Mouse (Mus musculus): ENCODE results near the gene 5330417C22Rik.

- no peak for TF ChIP-seq CTCF (IDR thresholded peaks at IDR 0.05; ENCODE audit: low read depth)
- no peak for TF ChIP-seq EP300 (IDR thresholded peaks at IDR 0.05; ENCODE audit: low read depth)
Observed at GRCm38 (mm10) chr3:108572309-108573010, 36.1 kb upstream of the 5330417C22Rik start.
